Mouse (Mus musculus): ENCODE data around the gene Zfp710.

DNA sequence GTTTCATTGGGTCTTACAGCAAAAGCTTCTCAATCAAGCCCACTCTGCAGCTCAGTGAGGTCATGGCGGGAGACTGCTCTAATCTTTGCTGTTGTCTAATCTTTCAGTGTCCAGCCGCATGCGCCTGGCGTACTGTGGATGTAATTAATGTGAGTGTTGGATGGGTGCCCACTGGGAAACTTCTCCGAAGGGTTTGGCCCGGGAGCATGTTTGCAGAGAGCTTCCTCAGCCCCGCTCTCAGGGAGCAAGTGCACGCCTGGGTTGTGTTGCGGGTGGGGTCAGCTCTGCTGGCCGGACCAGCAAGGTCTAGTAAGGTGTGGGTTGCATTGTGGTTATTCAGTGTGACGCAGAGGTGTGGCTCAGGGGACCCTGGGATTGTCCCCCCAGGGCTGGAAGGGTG lies 27.6 kb downstream of the Zfp710 start:
- TF ChIP-seq GATA1 (IDR thresholded peaks at IDR 0.05; ENCODE audit: low read length) (no peak), TAL1 (IDR thresholded peaks at IDR 0.05; ENCODE audit: low read length) (no peak)
